Mouse (Mus musculus) myocyte (in vitro differentiated cells): ENCODE data around the gene Gm648. TPM values are rescaled to one million over a fixed set of nuclear protein-coding genes. Genes with fewer than 3 reads are reported as not detected.
A peak's percentile ranks its signal among the peaks of the same experiment; 100 is the strongest.

Experiments
- H3K27me3 ChIP-seq: one replicate; pipeline ENCODE4 v1.6.1; 2011; ENCODE audit not compliant: control insufficient read depth, insufficient read depth, insufficient read length
- H3K36me3 ChIP-seq: one replicate; pipeline ENCODE4 v1.6.1; 2011; ENCODE audit not compliant: control insufficient read depth, insufficient read depth
- H3K4me2 ChIP-seq: one replicate; pipeline ENCODE4 v1.6.1; 2011; ENCODE audit warnings: low read depth, control low read depth
- H3K4me3 ChIP-seq: one replicate; pipeline ENCODE4 v1.5.1; 2011; ENCODE audit warnings: mild to moderate bottlenecking, control low read depth, moderate library complexity
- H3K79me2 ChIP-seq: one replicate; pipeline ENCODE4 v1.6.1; 2011; ENCODE audit not compliant: control insufficient read depth, insufficient read depth
- H3ac ChIP-seq: one replicate; pipeline ENCODE4 v1.6.1; 2011; ENCODE audit not compliant: control insufficient read depth, insufficient read length
- CEBPB ChIP-seq: IDR thresholded peaks from 2 replicates; pipeline ENCODE4 v1.6.1; 2011; ENCODE audit warnings: mild to moderate bottlenecking, moderate library complexity; ENCODE audit not compliant: poor library complexity, insufficient read depth, severe bottlenecking
- E2F4 ChIP-seq: IDR thresholded peaks from one replicate; pipeline ENCODE4 v1.6.1; 2011; ENCODE audit warnings: mild to moderate bottlenecking, control low read depth, moderate library complexity; ENCODE audit not compliant: insufficient read depth
- MAX ChIP-seq: IDR thresholded peaks from one replicate; pipeline ENCODE4 v1.6.1; 2011; ENCODE audit warnings: low read depth, mild to moderate bottlenecking, control low read depth
- MYOD1 ChIP-seq, 3 experiments: IDR thresholded peaks; one replicate each; pipeline ENCODE4 v1.6.1; 2011; ENCODE audit warnings: control low read depth in 2 of 3, low read depth in 2 of 3, mild to moderate bottlenecking in 2 of 3, moderate library complexity in 1 of 3; ENCODE audit not compliant: insufficient read length in 2 of 3, control insufficient read depth in 1 of 3
- MYOG ChIP-seq, 3 experiments: IDR thresholded peaks; one replicate each; pipeline ENCODE4 v1.6.1; 2011; ENCODE audit warnings: control low read depth in 2 of 3, low read depth in 2 of 3, mild to moderate bottlenecking in 2 of 3; ENCODE audit not compliant: insufficient read length in 2 of 3, control insufficient read depth in 1 of 3, insufficient read depth in 1 of 3
- POLR2A ChIP-seq: IDR thresholded peaks from one replicate; pipeline ENCODE4 v1.6.1; 2011; ENCODE audit warnings: low read depth, mild to moderate bottlenecking, control low read depth, moderate library complexity; ENCODE audit not compliant: insufficient read length
- POLR2AphosphoS2 ChIP-seq: IDR thresholded peaks from one replicate; pipeline ENCODE4 v1.6.1; 2011; ENCODE audit warnings: low read depth, control low read depth; ENCODE audit not compliant: insufficient read length
- REST ChIP-seq: IDR thresholded peaks from one replicate; pipeline ENCODE4 v1.6.1; 2011; ENCODE audit warnings: mild to moderate bottlenecking, control low read depth, moderate library complexity; ENCODE audit not compliant: insufficient read depth, insufficient read length
- SRF ChIP-seq: IDR thresholded peaks from one replicate; pipeline ENCODE4 v1.6.1; 2011; ENCODE audit warnings: low read depth; ENCODE audit not compliant: control insufficient read depth, insufficient read length
- TCF12 ChIP-seq: IDR thresholded peaks from one replicate; pipeline ENCODE4 v1.6.1; 2011; ENCODE audit warnings: mild to moderate bottlenecking, control low read depth; ENCODE audit not compliant: poor library complexity, insufficient read depth, severe bottlenecking
- TCF3 ChIP-seq: IDR thresholded peaks from one replicate; pipeline ENCODE4 v1.6.1; 2011; ENCODE audit warnings: low read depth, control low read depth; ENCODE audit not compliant: insufficient read length
- USF1 ChIP-seq: IDR thresholded peaks from one replicate; pipeline ENCODE4 v1.6.1; 2011; ENCODE audit warnings: low read depth, mild to moderate bottlenecking, control low read depth, moderate library complexity
- polyA plus RNA-seq: library from polyadenylated mRNA; unstranded; fragments of >200 nt; fragmentation: generic; extraction: Trizol; gene quantifications from one replicate; pipeline ENCODE4 v1.2.1, GENCODE M21; 2012; ENCODE audit warnings: missing spikeins

Gm648 gene
- polyA plus RNA-seq, result 0.05 TPM

- no peak for TF ChIP-seq POLR2AphosphoS2
- no peak for TF ChIP-seq USF1
- no peak for TF ChIP-seq MAX
- TF ChIP-seq MYOG (IDR thresholded peaks at IDR 0.05; ENCODE audit: control insufficient read depth in 1 of 3, insufficient read depth in 1 of 3, insufficient read length in 2 of 3, low read depth in 2 of 3), result no peak
- TF ChIP-seq CEBPB, result no peak
- no peak for TF ChIP-seq POLR2A
- no peak for TF ChIP-seq TCF3
- no peak for TF ChIP-seq REST
- TF ChIP-seq SRF, result no peak
- TF ChIP-seq TCF12, result no peak
- no peak for TF ChIP-seq E2F4
- TF ChIP-seq MYOD1 (IDR thresholded peaks at IDR 0.05; ENCODE audit: control insufficient read depth in 1 of 3, insufficient read length in 2 of 3, low read depth in 2 of 3), result no peak
- no peaks in the 10 kb centered on the region for H3K79me2 ChIP-seq
Observed at GRCm38 (mm10) chrX:56549506-56549905, at the start of gene Gm648. Gene Gm648, minus strand, starts transcription at chrX:56549606.

DNA sequence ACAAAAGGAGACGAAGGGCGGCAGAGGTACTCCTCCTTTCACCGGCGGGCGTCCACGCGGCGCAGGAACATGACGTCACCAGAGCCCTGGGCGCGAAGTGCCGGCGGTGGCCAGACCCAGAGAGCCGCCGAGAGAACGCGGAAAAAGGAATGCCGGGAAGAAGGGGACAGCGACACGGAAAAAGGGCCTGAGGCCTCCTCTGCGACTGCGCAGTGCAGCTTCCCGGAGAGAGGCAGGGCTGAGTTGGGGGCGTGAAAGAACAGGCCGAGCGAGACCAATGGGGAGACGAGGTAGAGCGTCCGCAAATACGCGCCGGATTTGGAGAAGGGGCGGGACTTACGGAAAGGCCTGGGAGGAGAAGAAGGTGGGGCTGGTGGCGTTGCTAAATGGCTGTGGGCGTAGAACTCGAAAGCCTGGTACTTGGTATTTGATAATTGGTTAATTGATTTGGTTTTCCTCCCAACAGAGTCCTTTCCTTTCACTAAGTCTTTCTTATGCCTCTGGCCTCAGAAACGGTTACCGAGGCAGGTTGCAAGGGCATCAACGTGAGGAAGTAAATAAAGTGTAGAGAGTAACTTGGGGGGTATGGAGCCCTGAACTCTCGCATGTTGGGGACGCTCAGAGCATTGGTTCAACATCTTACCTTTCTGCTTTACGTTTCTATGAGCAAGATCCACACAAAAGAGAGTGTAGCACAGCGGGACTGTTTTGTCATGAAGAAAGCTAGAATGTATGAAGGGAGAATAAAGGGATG lies 48.7 kb upstream of the Gm648 start, which contains the start of gene Mmgt1:
Gene Mmgt1, minus strand, starts transcription at position 183 of the 754 bp plus-strand sequence.
- H3K36me3 ChIP-seq, result no peaks in the 10 kb centered on the region
- H3K4me2 ChIP-seq, result peak within 1 kb of the TSS; percentile 92
- H3K4me3 ChIP-seq, result peak within 1 kb of the TSS; percentile 65
- no peaks in the 10 kb centered on the region for H3K27me3 ChIP-seq
- TF ChIP-seq POLR2AphosphoS2, result peak; percentile 69
- no peak for TF ChIP-seq E2F4
- peak; percentile 58 for TF ChIP-seq POLR2A
- peaks cover 37% of the 10 kb centered on the region for H3K79me2 ChIP-seq
- peak within 1 kb of the TSS; percentile 8 for H3ac ChIP-seq

More at GRCm38 (mm10) chrX:56549506-56549905, at the start of gene Gm648:
- Histone ChIP-seq H3K4me2 (no peak within 1 kb of the TSS), H3K36me3 (no peaks in the 10 kb centered on the region), H3K4me3 (no peak within 1 kb of the TSS), H3ac (no peak within 1 kb of the TSS), H3K27me3 (no peaks in the 10 kb centered on the region)

DNA sequence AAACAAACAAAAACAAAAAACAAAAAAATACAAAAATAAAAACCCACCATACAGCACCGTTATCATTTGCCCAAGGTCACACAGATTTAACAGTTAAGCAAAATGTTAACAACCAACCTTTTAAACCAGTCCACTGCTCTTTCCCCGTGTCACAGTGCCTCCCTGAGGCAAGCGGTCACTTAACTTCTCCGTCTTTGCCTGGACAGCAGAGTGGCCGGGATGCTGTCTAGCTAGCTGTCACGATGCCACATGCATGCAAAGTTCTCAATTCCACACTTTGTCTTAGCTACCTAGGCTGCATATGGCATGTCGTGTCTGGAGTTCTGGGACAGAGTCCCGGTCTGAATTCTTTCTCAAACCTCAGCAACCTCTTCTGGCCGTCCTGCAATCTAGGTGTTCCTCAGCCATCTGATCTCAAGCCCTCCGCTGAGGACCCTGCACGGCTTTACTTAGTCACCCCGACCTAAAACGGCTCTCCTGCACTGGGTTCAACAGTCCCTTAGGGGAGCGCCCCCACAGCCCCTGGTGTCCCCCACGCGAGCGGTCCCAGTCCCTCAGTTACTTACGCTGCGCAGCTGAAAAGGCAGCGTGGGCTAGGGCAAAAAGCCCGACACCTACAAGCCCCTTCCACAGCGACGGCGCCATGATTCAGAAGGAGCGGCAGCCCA lies 47.9 kb upstream of the Gm648 start:
- no peak for TF ChIP-seq POLR2A
- TF ChIP-seq TCF3, result no peak
- TF ChIP-seq USF1, result no peak
- no peak for TF ChIP-seq MYOG (IDR thresholded peaks at IDR 0.05; ENCODE audit: control insufficient read depth in 1 of 3, insufficient read depth in 1 of 3, insufficient read length in 2 of 3, low read depth in 2 of 3)
- no peak for TF ChIP-seq REST
- no peak for TF ChIP-seq MYOD1 (IDR thresholded peaks at IDR 0.05; ENCODE audit: control insufficient read depth in 1 of 3, insufficient read length in 2 of 3, low read depth in 2 of 3)
- no peak for TF ChIP-seq TCF12
- no peak for TF ChIP-seq MAX
- no peak for TF ChIP-seq POLR2AphosphoS2
- H3K36me3 ChIP-seq, result no peaks in the 10 kb centered on the region

DNA sequence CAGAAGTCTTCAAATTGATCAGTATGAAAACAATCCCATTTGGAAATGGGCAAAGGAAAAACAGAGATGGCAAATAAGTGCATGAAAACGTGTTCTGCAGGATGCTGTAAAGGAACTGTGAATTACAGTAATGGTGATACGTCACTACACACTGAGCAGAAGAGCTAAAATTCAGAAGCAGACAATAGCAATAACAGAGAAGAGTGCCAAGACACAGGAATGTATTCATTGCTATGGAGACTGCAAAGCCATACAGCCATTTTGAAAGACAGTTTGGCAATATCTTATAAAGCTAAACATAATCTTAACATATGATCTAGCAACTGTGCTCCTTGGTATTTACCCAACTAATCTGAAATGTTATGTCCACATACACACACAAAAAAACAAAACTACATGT lies 28.8 kb upstream of the Gm648 start:
- Histone ChIP-seq H3K79me2 (no peaks in the 10 kb centered on the region), H3K4me2 (no peak overlapping the region), H3K4me3 (no peak overlapping the region), H3ac (no peak overlapping the region), H3K36me3 (no peaks in the 10 kb centered on the region), H3K27me3 (no peaks in the 10 kb centered on the region)
- TF ChIP-seq SRF (no peak), MAX (no peak), CEBPB (no peak), MYOG (IDR thresholded peaks at IDR 0.05; ENCODE audit: control insufficient read depth in 1 of 3, insufficient read depth in 1 of 3, insufficient read length in 2 of 3, low read depth in 2 of 3) (no peak), REST (no peak), TCF3 (no peak), MYOD1 (IDR thresholded peaks at IDR 0.05; ENCODE audit: control insufficient read depth in 1 of 3, insufficient read length in 2 of 3, low read depth in 2 of 3) (no peak), POLR2AphosphoS2 (no peak), E2F4 (no peak), POLR2A (no peak), TCF12 (no peak), USF1 (no peak)

More for the DNA sequence above, 47.9 kb upstream of the Gm648 start:
- Histone ChIP-seq H3K4me3 (peak overlapping the region; percentile 65), H3K79me2 (peaks cover 37% of the 10 kb centered on the region), H3K27me3 (no peaks in the 10 kb centered on the region), H3ac (peak overlapping the region; percentile 8), H3K4me2 (peak overlapping the region; percentile 72)

GRCm38 (mm10) chrX:56572465-56572864 lies 23.1 kb upstream of the Gm648 start:
- no peak overlapping the region for H3K4me3 ChIP-seq
- TF ChIP-seq SRF (no peak), E2F4 (no peak), USF1 (no peak), TCF12 (no peak), TCF3 (no peak), REST (no peak), MYOG (IDR thresholded peaks at IDR 0.05; ENCODE audit: control insufficient read depth in 1 of 3, insufficient read depth in 1 of 3, insufficient read length in 2 of 3, low read depth in 2 of 3) (no peak)
- H3K4me2 ChIP-seq, result no peak overlapping the region
- H3K36me3 ChIP-seq, result no peaks in the 10 kb centered on the region
- H3K79me2 ChIP-seq, result no peaks in the 10 kb centered on the region
- no peaks in the 10 kb centered on the region for H3K27me3 ChIP-seq
- H3ac ChIP-seq, result no peak overlapping the region
